In the genomic region with DNA sequence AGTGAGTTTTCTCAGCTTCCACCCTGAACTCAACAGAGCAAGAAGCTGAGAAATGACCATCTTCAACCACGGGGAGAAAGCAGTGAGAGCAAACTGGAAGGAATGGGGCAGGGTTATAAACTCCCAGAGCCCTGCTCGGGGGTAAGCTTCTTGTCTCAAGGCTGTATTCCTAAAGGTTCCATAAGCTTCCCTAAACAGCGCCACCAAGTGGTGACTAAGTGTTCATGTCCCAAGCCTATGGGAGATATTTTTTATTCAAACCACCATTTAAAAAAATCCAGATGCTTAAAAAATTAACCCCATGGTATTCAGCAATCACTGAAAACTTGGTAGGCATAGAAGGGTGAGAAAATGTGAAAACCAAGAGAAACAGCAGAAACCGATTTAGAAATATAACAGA, we compare ENCODE assay signal across 21 mouse cellular contexts. TPM values are rescaled to one million over a fixed set of nuclear protein-coding genes. Genes with fewer than 3 reads are reported as not detected.
DNase-seq lines count a peak whose midpoint lies in the region; ATAC-seq and TF ChIP-seq lines count a peak whose summit lies in the region.
"Had no signal": no experiment of that assay in that cellular context is flagged by ENCODE, and none has a peak within 500 bp of the region (broad histone marks: within the 10 kb centered on the region; RNA-seq: fewer than 3 reads in every experiment).

No protein-coding gene starts in this region.

- TF ChIP-seq RAD21 in CH12.LX (IDR thresholded peaks at IDR 0.05; ENCODE audit: low read depth, low read length) = no peak

- H3K4me1 ChIP-seq in CH12.LX (ENCODE audit: control insufficient read depth in 1 of 2, insufficient read depth in 2 of 2) (peaks cover 2 to 18% of the 10 kb centered on the region in 2 experiments; a peak in 3 of 4 replicates), E14TG2a.4 (replicated peaks; ENCODE audit: low read depth, low read length) (no peaks in the 10 kb centered on the region)
- no peaks in the 10 kb centered on the region for H3K4me1 ChIP-seq in hindbrain, embryonic 16.5 days (ENCODE audit: control insufficient read depth, insufficient read depth, low read depth, low read length)
- H3K4me1 ChIP-seq: embryonic facial prominence, embryonic 10.5 days; heart, embryonic 10.5 days; hindbrain, embryonic 12.5 days; intestine, embryonic 15.5 days had no signal

- in situ Hi-C loops in CH12.LX (cut with MboI; ENCODE audit: low pct_ligation_motif_present, low pct_unique_long_range_greater_than_20kb, low sequenced_read_pairs) (no loop called here), Patski (cut with MboI; ENCODE audit: low pct_unique_long_range_greater_than_20kb) (no loop called here)

- no peaks in the 10 kb centered on the region for H3K9me3 ChIP-seq in CH12.LX (replicated peaks; ENCODE audit: low read length)
- H3K9me3 ChIP-seq in E14TG2a.4 (ENCODE audit: low read length) = no peaks in the 10 kb centered on the region
- no peaks in the 10 kb centered on the region for H3K9me3 ChIP-seq in hindbrain, embryonic 16.5 days (ENCODE audit: control insufficient read depth, low read length)
- H3K9me3 ChIP-seq: embryonic facial prominence, embryonic 10.5 days; heart, embryonic 10.5 days; hindbrain, embryonic 12.5 days; intestine, embryonic 15.5 days had no signal

- H3K27me3 ChIP-seq in CH12.LX (replicated peaks) = no peaks in the 10 kb centered on the region
- H3K27me3 ChIP-seq in E14TG2a.4 (ENCODE audit: insufficient read depth, low read length) = no peaks in the 10 kb centered on the region
- H3K27me3 ChIP-seq in Patski = no peaks in the 10 kb centered on the region
- no peaks in the 10 kb centered on the region for H3K27me3 ChIP-seq in hindbrain, embryonic 16.5 days (replicated peaks; ENCODE audit: control insufficient read depth, insufficient read depth, low read length)
- H3K27me3 ChIP-seq: hindbrain, embryonic 12.5 days; intestine, embryonic 15.5 days had no signal

- H3K4me2 ChIP-seq in CH12.LX (ENCODE audit: insufficient read depth, low read depth, poor library complexity, severe bottlenecking) = no peak overlapping the region
- no peak overlapping the region for H3K4me2 ChIP-seq in hindbrain, embryonic 16.5 days (ENCODE audit: low read length)
- H3K4me2 ChIP-seq: hindbrain, embryonic 12.5 days; intestine, embryonic 15.5 days had no signal

- H3K4me3 ChIP-seq in layer of hippocampus, adult 2 months = no peak overlapping the region
- H3K4me3 ChIP-seq in CH12.LX (replicated peaks in 1 of 3; ENCODE audit: low read depth in 2 of 3, low read length in 2 of 3, poor library complexity in 1 of 3) (no peak overlapping the region), E14TG2a.4 (replicated peaks; ENCODE audit: low read length) (no peak overlapping the region)
- no peak overlapping the region for H3K4me3 ChIP-seq in hindbrain, embryonic 16.5 days (ENCODE audit: low read length)
- H3K4me3 ChIP-seq: embryonic facial prominence, embryonic 10.5 days; heart, embryonic 10.5 days; hindbrain, embryonic 12.5 days; intestine, embryonic 15.5 days had no signal

- dilution Hi-C loops in CH12.LX (cut with MboI; ENCODE audit: extremely low pct_ligation_motif_present, extremely low pct_unique_long_range_greater_than_20kb, low sequenced_read_pairs) = no loop called here

- ATAC-seq in Patski = no peak
- ATAC-seq in hindbrain, embryonic 16.5 days = no peak
- ATAC-seq in frontal cortex, adult (ENCODE audit: low TSS enrichment) = no peak
- ATAC-seq: forebrain, embryonic 14.5 days; intestine, embryonic 15.5 days had no signal

- POLR2A ChIA-PET in Patski (lab: Charles Lee) = interaction anchor here (0.7 kb wide), 1 partner anchor 19 kb away, joined by 3 read pairs; the partner anchor contains the start of gene Zfp365

- TF ChIP-seq CTCF in layer of hippocampus, adult 2 months (conservative IDR thresholded peaks at IDR 0.05) = peak; percentile 51
- TF ChIP-seq CTCF in CH12.LX (conservative IDR thresholded peaks at IDR 0.05 in 1 of 2, IDR thresholded peaks at IDR 0.05 in 1 of 2; ENCODE audit: low read depth in 2 of 2, low read length in 2 of 2) (peak; percentile 13 to 34; a peak in 1 of 4 replicates), E14TG2a.4 (conservative IDR thresholded peaks at IDR 0.05; ENCODE audit: low read length) (peak; percentile 84), Patski (IDR thresholded peaks at IDR 0.05) (peak; percentile 31)

- no peak overlapping the region for H3K27ac ChIP-seq in layer of hippocampus, adult 2 months
- H3K27ac ChIP-seq in CH12.LX (ENCODE audit: insufficient read depth, low read depth) = no peak overlapping the region
- no peak overlapping the region for H3K27ac ChIP-seq in hindbrain, embryonic 16.5 days (ENCODE audit: low read depth, low read length)
- H3K27ac ChIP-seq: embryonic facial prominence, embryonic 10.5 days; heart, embryonic 10.5 days; hindbrain, embryonic 12.5 days; intestine, embryonic 15.5 days had no signal

- no peak overlapping the region for H3K9ac ChIP-seq in CH12.LX (ENCODE audit: insufficient read depth, low read depth)
- H3K9ac ChIP-seq in hindbrain, embryonic 16.5 days (ENCODE audit: low read depth, low read length) = no peak overlapping the region
- H3K9ac ChIP-seq: hindbrain, embryonic 12.5 days; intestine, embryonic 15.5 days had no signal

- 86% methylated on average over 4 of the region's 4 CpGs for WGBS in hindbrain, embryonic 16.5 days

- no peak for DNase-seq in layer of hippocampus, adult 2 months (ENCODE audit: low spot score in 2 of 2)
- DNase-seq in layer of hippocampus, adult 18-20 months (ENCODE audit: low spot score in 2 of 2) = no peak
- DNase-seq in CH12.LX (ENCODE audit: extremely low read depth) = no peak
- no peak for DNase-seq in Patski (ENCODE audit: low read depth, low spot score)
- no peak for DNase-seq in thymus, postnatal 36 days
- DNase-seq: adrenal gland, adult 2 months; adrenal gland, postnatal 25 days; cerebellum, adult 2 months; cerebellum, postnatal 10 days; gastrocnemius, postnatal 25 days; heart, postnatal 10 days; heart, postnatal 4 days had no signal

- CTCF ChIA-PET in Patski (lab: Charles Lee) = interaction anchor here (1.1 kb wide), 1 partner anchor 9 kb away, joined by 3 read pairs; no protein-coding TSS in a partner anchor

- H3K36me3 ChIP-seq in CH12.LX (replicated peaks in 1 of 2; ENCODE audit: control insufficient read depth in 1 of 2, insufficient read depth in 1 of 2, low read length in 1 of 2) (no peaks in the 10 kb centered on the region), E14TG2a.4 (ENCODE audit: insufficient read depth, low read length) (no peaks in the 10 kb centered on the region)
- no peaks in the 10 kb centered on the region for H3K36me3 ChIP-seq in hindbrain, embryonic 16.5 days (ENCODE audit: control insufficient read depth, insufficient read depth, low read length)
- H3K36me3 ChIP-seq: embryonic facial prominence, embryonic 10.5 days; heart, embryonic 10.5 days; hindbrain, embryonic 12.5 days; intestine, embryonic 15.5 days had no signal

- no peaks in the 10 kb centered on the region for H3K79me2 ChIP-seq in CH12.LX (replicated peaks; ENCODE audit: control insufficient read depth, extremely low read depth, insufficient read depth, poor library complexity, severe bottlenecking)

- TF ChIP-seq POLR2A in CH12.LX (IDR thresholded peaks at IDR 0.05; ENCODE audit: low read depth, low read length) = no peak

- TF ChIP-seq EP300 in CH12.LX (IDR thresholded peaks at IDR 0.05; ENCODE audit: low read length) = no peak

TF ChIP-seq in CH12.LX, 34 proteins besides CTCF, POLR2A, EP300 and RAD21:
- no peak for TF ChIP-seq ZC3H11A (IDR thresholded peaks at IDR 0.05; ENCODE audit: low read depth, low read length)
- no peak for TF ChIP-seq GABPA (IDR thresholded peaks at IDR 0.05; ENCODE audit: insufficient replicate concordance, low read depth, low read length)
- no peak for TF ChIP-seq JUND (conservative IDR thresholded peaks at IDR 0.05; ENCODE audit: low read depth, low read length)
- no peak for TF ChIP-seq MAFK (IDR thresholded peaks at IDR 0.05; ENCODE audit: insufficient replicate concordance, low read length)
- TF ChIP-seq TCF12 (IDR thresholded peaks at IDR 0.05; ENCODE audit: low read depth, low read length) = no peak
- TF ChIP-seq MEF2A (IDR thresholded peaks at IDR 0.05; ENCODE audit: borderline replicate concordance, low read depth, low read length) = no peak
- TF ChIP-seq MXI1 (IDR thresholded peaks at IDR 0.05; ENCODE audit: low read depth, low read length) = no peak
- no peak for TF ChIP-seq MAZ (IDR thresholded peaks at IDR 0.05; ENCODE audit: low read depth, low read length)
- no peak for TF ChIP-seq KAT2A (IDR thresholded peaks at IDR 0.05; ENCODE audit: insufficient replicate concordance, low read length)
- TF ChIP-seq TBP (conservative IDR thresholded peaks at IDR 0.05; ENCODE audit: low read depth, low read length) = no peak
- TF ChIP-seq MAX (IDR thresholded peaks at IDR 0.05; ENCODE audit: low read length) = no peak
- TF ChIP-seq NRF1 (IDR thresholded peaks at IDR 0.05; ENCODE audit: low read depth, low read length) = no peak
- no peak for TF ChIP-seq RCOR1 (conservative IDR thresholded peaks at IDR 0.05; ENCODE audit: low read depth, low read length)
- TF ChIP-seq CHD2 (IDR thresholded peaks at IDR 0.05; ENCODE audit: low read length) = no peak
- TF ChIP-seq USF2 (conservative IDR thresholded peaks at IDR 0.05; ENCODE audit: low read depth, low read length) = no peak
- TF ChIP-seq JUN (IDR thresholded peaks at IDR 0.05; ENCODE audit: insufficient read depth, low read depth, low read length) = no peak

RNA-seq across cellular contexts. Expression of gene Zfp365, which starts 18.9 kb away (rescaled TPM):
- 100 to 1,000 TPM; 248 to 257 TPM for total RNA-seq in layer of hippocampus, adult 2 months (2021)
- total RNA-seq in layer of hippocampus, adult 18-20 months (2021) = 100 to 1,000 TPM; 261 to 265 TPM
- 1.2 and 1.3 TPM in 2 replicates for total RNA-seq in CH12.LX (2012; rRNA removed)
- 1.0 and 1.2 TPM in 2 replicates for total RNA-seq in CH12.LX (2014; rRNA removed)
- polyA plus RNA-seq in CH12.LX (2012; ENCODE audit: insufficient read length, low read depth) = 2.4 and 4.0 TPM in 2 replicates
- 1.1 TPM for polyA plus RNA-seq in Patski (2021)
- 6.9 and 7.5 TPM in 2 replicates for polyA plus RNA-seq in hindbrain, embryonic 16.5 days (2015; fragmentation: Nextera tagmentation; extraction: Ambion mirVana)
- total RNA-seq: granulocyte monocyte progenitor cell, adult 5-6 weeks had no signal

RNA-seq across cellular contexts. Expression of gene Rtkn2, which starts 48.0 kb away (rescaled TPM):
- 1 to 10 TPM; 4.7 to 5.0 TPM for total RNA-seq in layer of hippocampus, adult 2 months (2021)
- 1 to 10 TPM; 5.2 to 6.4 TPM for total RNA-seq in layer of hippocampus, adult 18-20 months (2021)
- 0.46 and 0.59 TPM in 2 replicates for total RNA-seq in CH12.LX (2012; rRNA removed)
- total RNA-seq in CH12.LX (2014; rRNA removed) = 0.59 and 0.99 TPM in 2 replicates
- polyA plus RNA-seq in CH12.LX (2012; ENCODE audit: insufficient read length, low read depth) = 0.78 and 0.93 TPM in 2 replicates
- 3.2 TPM for polyA plus RNA-seq in Patski (2021)
- 3.7 and 4.4 TPM in 2 replicates for polyA plus RNA-seq in hindbrain, embryonic 16.5 days (2015; fragmentation: Nextera tagmentation; extraction: Ambion mirVana)
- polyA plus RNA-seq: adrenal gland, adult 2 months had no signal

Comparison
In these comparisons a context has a peak if more than half of its experiments do, and no peak if none do; other contexts are left out.
1. CTCF ChIP-seq: peak in every context shown above with its lines; median percentile 84 in E14TG2a.4; 51 in layer of hippocampus, adult 2 months; 31 in Patski; 24 in CH12.LX.
2. RNA of gene Zfp365, which starts 18.9 kb away (total RNA-seq): 261 to 265 TPM in layer of hippocampus, adult 18-20 months and 248 to 257 TPM in layer of hippocampus, adult 2 months; 1.0 to 1.3 TPM in CH12.LX; every median in the first group is over 100 times any median in the second.